Mouse (Mus musculus): Measurements from ENCODE around the gene Fnbp1.

Gene Fnbp1

DNA sequence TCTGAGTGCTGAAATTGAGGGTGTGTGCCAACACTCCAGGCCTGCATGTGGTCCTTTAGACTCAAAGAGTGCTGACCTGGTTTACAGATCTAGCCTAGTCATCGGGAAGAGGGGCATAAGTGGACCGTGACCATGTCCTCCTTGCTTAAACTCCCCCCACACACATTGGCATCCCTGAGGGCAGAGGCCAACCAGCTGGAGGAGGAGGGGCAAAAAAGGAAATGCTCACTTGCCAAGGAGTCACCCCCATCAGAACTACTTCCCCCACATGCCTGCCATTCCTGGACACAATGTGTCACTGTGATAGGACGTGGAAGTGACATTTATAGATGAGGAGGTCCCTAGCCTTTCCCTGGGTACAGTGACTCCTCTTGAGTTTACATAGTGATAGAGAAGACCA, 116.3 kb downstream of the Fnbp1 start:
- DNase-seq (ENCODE audit: low spot score in 2 of 2) = no peak

- DNase-seq (ENCODE audit: low spot score in 2 of 2) = peak; percentile 27 to 33
These were observed 117.0 kb downstream of the Fnbp1 start for GRCm38 (mm10) chr2:31024618-31025370.

- no peak for DNase-seq (ENCODE audit: low spot score in 2 of 2)
These were observed 117.9 kb downstream of the Fnbp1 start for GRCm38 (mm10) chr2:31023940-31024339.

GRCm38 (mm10) chr2:31020202-31020601, 121.6 kb downstream of the Fnbp1 start:
- DNase-seq (ENCODE audit: low spot score in 2 of 2) = no peak

DNA sequence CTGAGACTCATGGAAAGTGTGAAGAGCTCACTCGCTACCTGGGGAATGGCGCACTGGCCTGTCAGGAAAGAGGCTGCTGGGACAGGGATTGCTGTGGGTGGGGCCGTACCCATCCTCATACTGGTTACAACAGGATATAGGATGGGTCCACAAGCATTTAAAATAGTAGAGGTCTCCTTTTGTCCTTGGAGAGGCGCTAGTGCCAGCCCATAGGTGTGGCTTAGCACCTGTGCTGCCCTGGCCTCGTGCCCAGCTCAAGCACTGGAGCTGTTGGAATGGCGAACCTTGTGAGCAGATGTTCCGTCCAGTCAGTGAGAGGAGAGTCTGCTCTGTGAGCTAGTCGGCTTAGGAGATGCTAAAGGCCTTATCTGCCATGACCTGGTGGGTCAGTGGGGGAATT, 122.8 kb downstream of the Fnbp1 start:
- no peak for DNase-seq (ENCODE audit: low spot score in 2 of 2)

GRCm38 (mm10) chr2:31018519-31018918, 123.3 kb downstream of the Fnbp1 start:
- no peak for DNase-seq (ENCODE audit: low spot score in 2 of 2)

- DNase-seq (ENCODE audit: low spot score in 2 of 2) = no peak
These were observed 124.0 kb downstream of the Fnbp1 start for GRCm38 (mm10) chr2:31017625-31018317.

GRCm38 (mm10) chr2:31013371-31014120, 128.3 kb downstream of the Fnbp1 start:
- no peak for DNase-seq (ENCODE audit: low spot score in 2 of 2)

- DNase-seq (ENCODE audit: low spot score in 2 of 2) = no peak
These were observed 134.6 kb downstream of the Fnbp1 start for GRCm38 (mm10) chr2:31007208-31007607.

GRCm38 (mm10) chr2:31006434-31006833, 135.4 kb downstream of the Fnbp1 start:
- DNase-seq (ENCODE audit: low spot score in 2 of 2) = no peak

DNA sequence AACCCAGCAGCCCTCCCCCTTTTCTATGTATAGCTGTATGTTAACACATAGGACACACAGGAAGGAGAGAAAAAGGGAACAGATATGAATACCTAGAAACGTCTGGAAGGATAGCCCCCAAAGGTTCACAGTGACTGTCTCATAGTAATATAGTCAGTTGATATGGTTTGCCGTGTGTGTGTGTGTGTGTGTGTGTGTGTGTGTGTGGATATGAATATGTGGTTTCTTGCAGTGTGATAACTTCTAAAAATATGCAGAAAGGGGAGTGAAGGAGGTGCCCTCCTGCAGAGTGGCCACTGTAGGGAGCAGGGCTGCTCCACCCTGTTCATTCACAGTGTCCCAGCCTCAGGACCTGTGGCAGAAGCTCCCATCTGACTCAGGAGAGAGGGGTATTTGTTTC, 136.4 kb downstream of the Fnbp1 start:
- DNase-seq (ENCODE audit: low spot score in 2 of 2) = no peak

DNA sequence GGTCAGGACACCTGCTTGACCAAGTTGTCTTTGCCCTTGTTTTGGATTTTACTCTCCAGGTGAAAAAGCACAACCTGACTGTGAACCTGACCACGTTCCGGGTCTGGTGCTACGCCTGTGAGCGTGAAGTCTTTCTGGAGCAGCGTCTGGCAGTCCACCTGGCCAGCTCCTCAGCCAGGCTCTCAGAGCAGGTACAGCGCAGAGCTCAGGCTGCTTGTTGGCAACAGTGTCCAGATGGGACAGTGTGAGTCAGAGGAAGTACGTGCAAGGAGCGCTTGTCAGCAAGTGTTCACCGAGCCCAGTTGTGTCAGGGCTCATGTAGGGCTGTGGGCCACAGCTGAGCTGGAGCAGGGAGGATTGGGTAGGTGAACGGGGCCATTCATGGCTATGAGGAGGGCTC, 139.0 kb downstream of the Fnbp1 start:
- DNase-seq (ENCODE audit: low spot score in 2 of 2) = no peak

- no peak for DNase-seq (ENCODE audit: low spot score in 2 of 2)
These were observed 143.2 kb downstream of the Fnbp1 start for GRCm38 (mm10) chr2:30998443-30999260.

DNA sequence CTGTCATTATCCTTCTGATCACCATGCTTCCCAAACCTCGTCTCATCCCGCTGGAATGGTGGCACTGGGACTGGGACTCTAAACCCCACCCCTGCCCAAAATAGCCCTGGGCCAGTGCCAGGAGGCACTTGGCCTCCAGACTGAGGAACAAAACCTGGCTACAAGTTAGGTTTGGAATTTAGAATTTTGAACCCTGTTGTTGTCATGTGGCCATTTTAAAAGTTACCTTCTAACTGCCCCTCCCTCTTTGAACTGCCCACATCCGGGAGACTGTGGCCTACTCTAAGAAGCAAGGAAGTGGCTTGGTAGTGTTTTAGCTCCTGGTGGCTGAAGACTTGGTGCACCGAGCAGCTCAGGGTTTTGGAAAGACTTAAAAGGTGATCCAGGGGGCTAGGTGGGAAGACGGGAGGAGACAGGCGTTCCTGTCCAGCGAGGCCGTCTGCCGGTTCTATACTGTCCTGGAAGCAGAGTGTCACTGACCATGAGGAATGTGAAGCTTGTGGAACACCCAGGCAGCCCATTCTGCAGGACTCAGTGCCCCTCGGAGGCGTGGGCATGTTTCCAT, 146.3 kb downstream of the Fnbp1 start:
- no peak for DNase-seq (ENCODE audit: low spot score in 2 of 2)

DNA sequence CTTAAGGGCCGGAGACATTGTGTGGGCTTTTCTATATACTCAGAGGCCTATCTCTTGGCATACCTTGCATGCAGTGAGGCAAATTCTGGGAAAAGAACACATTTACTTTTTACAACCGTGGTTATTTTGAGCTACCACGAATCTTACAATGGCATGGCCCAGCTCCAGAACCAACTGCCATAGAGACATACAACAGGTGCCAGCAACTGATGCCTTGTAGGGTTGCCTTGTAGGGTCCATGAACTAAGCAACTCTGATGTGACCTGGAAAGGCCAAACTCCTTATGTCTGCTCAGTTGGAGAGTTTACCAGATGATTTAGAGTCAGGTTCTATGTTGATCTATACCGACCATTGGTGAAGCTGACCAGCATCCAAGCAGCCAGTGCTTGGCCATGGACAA, 147.0 kb downstream of the Fnbp1 start:
- DNase-seq (ENCODE audit: low spot score in 2 of 2) = no peak

DNA sequence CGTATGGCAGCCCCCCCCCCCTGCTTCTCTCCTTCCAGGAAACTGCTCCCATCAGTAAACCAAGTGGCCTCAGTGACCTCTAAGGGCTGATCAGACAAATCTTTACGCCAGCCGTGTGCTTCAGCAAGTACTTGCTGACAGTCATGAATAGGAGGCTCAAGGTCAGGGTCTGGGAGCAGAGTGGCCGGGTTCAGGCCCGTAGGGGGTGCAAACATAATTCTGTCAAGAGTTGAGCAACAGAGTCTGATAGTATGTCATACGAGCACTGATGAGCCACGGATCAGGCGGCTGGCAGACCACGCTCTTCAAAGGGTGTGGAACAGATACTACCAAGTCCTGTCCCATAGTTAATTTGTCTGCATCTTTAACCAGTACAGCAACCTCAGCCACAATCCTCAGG, 151.6 kb downstream of the Fnbp1 start:
- no peak for DNase-seq (ENCODE audit: low spot score in 2 of 2)

DNA sequence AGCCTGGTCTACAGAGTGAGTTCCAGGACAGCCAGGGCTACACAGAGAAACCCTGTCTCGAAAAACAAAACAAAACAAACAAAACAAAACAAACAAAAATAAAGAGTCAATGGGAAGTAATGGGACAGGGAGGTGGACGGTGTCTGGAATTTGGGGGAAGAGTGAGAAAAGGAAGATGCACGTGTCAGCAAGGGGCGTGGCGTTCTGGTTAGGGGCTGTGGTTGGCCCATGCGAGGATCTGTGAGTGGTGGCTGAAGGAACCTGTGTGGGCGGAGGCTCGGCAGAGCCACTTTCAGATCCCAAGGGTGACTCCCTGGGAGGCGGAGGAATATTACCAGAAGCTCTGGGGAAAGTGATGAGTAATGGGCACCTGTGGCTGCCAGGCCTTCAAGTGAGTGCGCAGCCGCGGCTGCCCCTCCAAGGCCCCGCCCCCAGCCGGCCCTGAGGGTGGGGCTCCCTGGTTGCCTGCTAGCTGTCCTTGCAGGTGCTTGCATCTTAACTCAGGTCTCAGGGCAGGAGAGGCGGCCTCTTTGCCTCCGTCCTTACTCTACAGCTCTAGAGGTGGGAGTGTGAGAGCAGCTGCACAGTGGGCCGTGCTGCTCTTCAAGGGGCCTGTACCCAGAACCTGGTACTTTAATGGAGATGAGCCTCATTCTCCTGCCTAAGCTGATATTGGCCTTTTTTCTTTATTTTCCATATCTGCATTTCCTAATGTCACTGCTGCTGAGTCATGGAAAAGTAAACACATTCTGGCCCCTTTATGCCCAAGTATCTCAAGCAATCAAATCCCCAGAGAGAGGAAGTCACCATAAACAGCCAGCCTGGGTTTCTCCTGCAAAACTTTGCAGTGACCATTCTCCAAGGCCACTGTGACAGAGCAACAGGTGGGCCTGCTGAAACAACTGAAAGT, 156.4 kb downstream of the Fnbp1 start:
- DNase-seq (ENCODE audit: low spot score in 2 of 2) = peak; percentile 77 to 80

DNA sequence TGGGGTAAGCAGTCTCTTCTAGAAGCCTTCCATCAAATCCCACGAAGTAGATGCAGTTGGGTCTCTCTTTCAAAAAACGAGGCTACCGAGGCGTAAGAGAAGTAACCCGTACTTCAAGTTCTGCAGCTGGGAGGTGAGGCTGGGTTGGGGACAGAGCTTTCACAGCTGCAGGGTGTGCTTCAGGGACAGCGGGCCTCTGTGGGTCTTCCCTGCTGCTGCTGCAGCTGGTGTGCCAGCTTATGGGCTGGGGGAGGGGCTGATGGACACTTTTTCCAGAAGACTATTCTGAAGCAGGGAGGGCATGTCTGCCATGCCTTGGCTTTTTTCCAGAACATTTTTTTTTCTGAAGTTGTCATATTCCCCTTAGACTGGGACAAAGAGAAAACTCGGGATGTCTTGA, 158.8 kb downstream of the Fnbp1 start:
- DNase-seq (ENCODE audit: low spot score in 2 of 2) = no peak

- DNase-seq (ENCODE audit: low spot score in 2 of 2) = peak; percentile 96 to 100
These were observed 159.9 kb downstream of the Fnbp1 start, which contains the start of the genes BC005624 and Usp20 for GRCm38 (mm10) chr2:30981790-30982513. Gene BC005624 (minus strand): TSS chr2:30982201. Gene Usp20 (plus strand): TSS chr2:30982279.

Measured in urinary bladder, adult 18-20 months (tissue).